Mouse (Mus musculus): ENCODE measurements at regions not wholly inside any gene's neighbourhood (a gene's known extent, or its start where the extent isn't known, plus 50 kb on each side); places are given as distances from the start of the nearest gene placed in this dataset.
A peak's percentile ranks its signal among the peaks of the same experiment; 100 is the strongest.

- ATAC-seq, result no peak; the same call in 1 of the 2 replicates
- no peak overlapping the region for H3K27ac ChIP-seq (ENCODE audit: low read length)
- peak overlapping the region; percentile 25 for H3K4me2 ChIP-seq (ENCODE audit: low read length)
These were observed 90.8 kb downstream of the Nxnl2 start for GRCm38 (mm10) chr13:51261619-51262018.

GRCm38 (mm10) chr13:51272786-51273185, 102.0 kb downstream of the Nxnl2 start:
- no peaks in the 10 kb centered on the region for H3K27me3 ChIP-seq (ENCODE audit: control insufficient read depth, insufficient read depth, low read depth, low read length)
- 87% methylated on average over 4 of the region's 4 CpGs for WGBS
- H3K27ac ChIP-seq (ENCODE audit: low read length), result no peak overlapping the region
- ATAC-seq, result no peak
- H3K4me1 ChIP-seq (ENCODE audit: control insufficient read depth, insufficient read depth, low read length), result no peaks in the 10 kb centered on the region
- H3K4me2 ChIP-seq (ENCODE audit: low read length), result no peak overlapping the region
- H3K36me3 ChIP-seq (ENCODE audit: control insufficient read depth, insufficient read depth, low read length), result no peaks in the 10 kb centered on the region
- no peak overlapping the region for H3K4me3 ChIP-seq (ENCODE audit: low read depth, low read length)
- no peaks in the 10 kb centered on the region for H3K9me3 ChIP-seq (replicated peaks; ENCODE audit: control insufficient read depth, low read length, poor library complexity, severe bottlenecking)
- H3K9ac ChIP-seq (ENCODE audit: low read depth, low read length), result no peak overlapping the region

More at GRCm38 (mm10) chr13:51261619-51262018, 90.8 kb downstream of the Nxnl2 start:
- Histone ChIP-seq H3K4me1 (ENCODE audit: control insufficient read depth, insufficient read depth, low read length) (peaks cover 5% of the 10 kb centered on the region; the same call in 1 of the 2 replicates), H3K36me3 (ENCODE audit: control insufficient read depth, insufficient read depth, low read length) (no peaks in the 10 kb centered on the region), H3K9me3 (replicated peaks; ENCODE audit: control insufficient read depth, low read length, poor library complexity, severe bottlenecking) (no peaks in the 10 kb centered on the region), H3K4me3 (ENCODE audit: low read depth, low read length) (no peak overlapping the region), H3K9ac (ENCODE audit: low read depth, low read length) (no peak overlapping the region), H3K27me3 (ENCODE audit: control insufficient read depth, insufficient read depth, low read depth, low read length) (no peaks in the 10 kb centered on the region)
- WGBS, result 74% methylated on average over 8 of the region's 8 CpGs

DNA sequence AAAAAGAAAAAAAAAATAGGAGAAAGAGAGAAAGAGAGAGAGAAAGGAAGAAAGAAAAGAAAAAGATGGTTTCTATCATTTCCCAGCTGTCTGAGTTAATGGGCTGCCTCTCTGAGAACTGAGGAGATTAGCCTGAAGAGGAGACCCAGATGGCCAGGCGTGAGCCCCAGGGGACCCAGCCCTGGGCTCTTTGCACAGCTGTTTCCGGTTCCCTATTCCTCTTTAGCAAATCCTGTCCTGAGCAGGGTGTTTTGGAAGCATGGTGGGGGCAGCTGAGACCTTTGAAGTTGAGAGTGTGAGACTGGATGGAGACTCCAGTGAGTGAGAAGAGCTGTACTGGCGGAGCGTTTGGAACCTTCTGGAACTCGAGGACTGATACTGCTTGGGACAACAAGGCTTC, 103.8 kb downstream of the Nxnl2 start:
- no peaks in the 10 kb centered on the region for H3K4me1 ChIP-seq (ENCODE audit: control insufficient read depth, insufficient read depth, low read length)
- no peak for ATAC-seq
- H3K36me3 ChIP-seq (ENCODE audit: control insufficient read depth, insufficient read depth, low read length), result no peaks in the 10 kb centered on the region
- H3K27me3 ChIP-seq (ENCODE audit: control insufficient read depth, insufficient read depth, low read depth, low read length), result no peaks in the 10 kb centered on the region
- H3K4me2 ChIP-seq (ENCODE audit: low read length), result no peak overlapping the region
- WGBS, result 69% methylated on average over 5 of the region's 5 CpGs
- no peak overlapping the region for H3K4me3 ChIP-seq (ENCODE audit: low read depth, low read length)
- no peak overlapping the region for H3K9ac ChIP-seq (ENCODE audit: low read depth, low read length)
- no peak overlapping the region for H3K27ac ChIP-seq (ENCODE audit: low read length)
- H3K9me3 ChIP-seq (replicated peaks; ENCODE audit: control insufficient read depth, low read length, poor library complexity, severe bottlenecking), result no peaks in the 10 kb centered on the region

DNA sequence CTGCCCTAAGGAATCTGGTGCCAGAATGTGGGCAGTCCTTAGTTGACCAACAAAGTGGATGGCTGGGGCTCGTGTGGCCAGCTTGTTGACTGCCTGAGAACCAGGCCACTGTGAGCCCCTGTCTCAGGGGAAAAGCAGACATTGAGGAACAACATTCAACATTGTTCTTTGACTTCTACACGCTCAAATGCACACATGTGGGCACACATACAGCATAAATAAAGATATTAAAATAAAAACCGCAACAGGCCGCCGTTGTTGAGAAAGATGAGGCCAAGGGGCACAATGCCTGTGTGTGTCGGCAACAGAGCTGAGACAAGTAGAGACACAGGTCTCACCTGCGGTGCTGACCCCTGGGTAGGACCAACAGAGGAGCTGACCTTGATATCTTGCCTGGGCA, 105.8 kb downstream of the Nxnl2 start:
- Histone ChIP-seq H3K4me3 (ENCODE audit: low read depth, low read length) (no peak overlapping the region), H3K4me2 (ENCODE audit: low read length) (no peak overlapping the region), H3K36me3 (ENCODE audit: control insufficient read depth, insufficient read depth, low read length) (no peaks in the 10 kb centered on the region), H3K27ac (ENCODE audit: low read length) (no peak overlapping the region), H3K4me1 (ENCODE audit: control insufficient read depth, insufficient read depth, low read length) (no peaks in the 10 kb centered on the region), H3K9ac (ENCODE audit: low read depth, low read length) (no peak overlapping the region), H3K9me3 (replicated peaks; ENCODE audit: control insufficient read depth, low read length, poor library complexity, severe bottlenecking) (no peaks in the 10 kb centered on the region), H3K27me3 (ENCODE audit: control insufficient read depth, insufficient read depth, low read depth, low read length) (no peaks in the 10 kb centered on the region)
- WGBS, result 87% methylated on average over 7 of the region's 7 CpGs
- no peak for ATAC-seq

DNA sequence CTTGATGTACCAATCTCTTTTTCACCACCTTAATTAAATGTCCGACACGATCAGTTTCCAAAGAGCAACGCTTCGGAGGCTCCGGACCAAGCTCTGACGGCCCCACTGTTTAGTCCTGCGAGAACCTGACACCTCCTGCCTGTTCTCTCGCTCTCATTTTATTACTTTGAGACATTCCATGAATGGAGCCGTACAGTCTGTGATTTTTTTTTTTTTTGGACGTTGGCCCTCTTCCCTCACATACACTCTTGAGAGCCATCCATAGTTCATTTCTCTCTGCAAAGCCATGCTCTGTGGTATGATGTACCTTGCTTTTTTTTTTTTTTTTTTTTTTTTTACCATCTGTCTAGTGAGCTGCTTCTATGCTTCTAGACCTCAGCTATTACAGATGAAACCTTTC, 106.7 kb downstream of the Nxnl2 start:
- no peaks in the 10 kb centered on the region for H3K36me3 ChIP-seq (ENCODE audit: control insufficient read depth, insufficient read depth, low read length)
- no peak for ATAC-seq
- H3K4me1 ChIP-seq (ENCODE audit: control insufficient read depth, insufficient read depth, low read length), result no peaks in the 10 kb centered on the region
- 87% methylated on average over 10 of the region's 10 CpGs for WGBS
- H3K4me2 ChIP-seq (ENCODE audit: low read length), result no peak overlapping the region
- no peaks in the 10 kb centered on the region for H3K27me3 ChIP-seq (ENCODE audit: control insufficient read depth, insufficient read depth, low read depth, low read length)
- H3K27ac ChIP-seq (ENCODE audit: low read length), result no peak overlapping the region
- no peaks in the 10 kb centered on the region for H3K9me3 ChIP-seq (replicated peaks; ENCODE audit: control insufficient read depth, low read length, poor library complexity, severe bottlenecking)
- no peak overlapping the region for H3K4me3 ChIP-seq (ENCODE audit: low read depth, low read length)
- no peak overlapping the region for H3K9ac ChIP-seq (ENCODE audit: low read depth, low read length)

DNA sequence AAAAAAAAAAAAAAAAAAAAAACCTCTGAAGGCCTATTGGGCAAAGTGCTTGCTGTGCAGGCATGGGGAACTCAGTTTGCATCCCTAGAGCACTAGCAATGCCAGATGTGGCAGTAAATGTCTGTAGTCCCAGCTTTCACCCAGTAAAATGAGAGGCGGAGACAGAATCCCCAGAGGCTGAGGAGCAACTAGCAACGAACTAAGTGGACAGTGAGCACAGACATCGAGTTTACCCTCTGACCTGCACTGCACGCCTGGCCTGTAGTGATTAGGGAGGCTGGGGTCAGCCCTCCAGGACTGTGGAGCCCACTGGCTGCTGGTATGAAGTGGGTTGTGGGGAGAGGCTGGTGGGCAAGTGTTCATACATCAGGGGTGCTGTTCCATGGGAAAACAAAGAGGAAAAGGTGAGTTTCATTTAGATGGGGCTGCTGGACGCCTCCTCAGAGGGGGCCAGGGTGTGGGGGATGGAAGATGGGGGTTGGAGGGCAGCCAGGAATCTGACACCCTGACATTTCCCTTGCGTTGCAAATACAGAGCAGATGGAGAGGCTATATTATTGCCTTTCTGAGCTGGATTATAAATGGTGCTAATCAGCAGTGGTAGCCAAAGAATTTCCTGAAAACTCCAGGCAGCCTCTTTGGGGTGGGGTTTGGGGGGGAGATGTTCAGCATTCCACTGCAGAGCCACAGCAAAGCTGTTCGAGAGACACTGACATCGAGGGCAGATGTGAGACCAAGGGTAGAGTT, 109.0 kb downstream of the Nxnl2 start:
- peak; percentile 28; the same call in 1 of the 2 replicates for ATAC-seq
- Histone ChIP-seq H3K27me3 (ENCODE audit: control insufficient read depth, insufficient read depth, low read depth, low read length) (no peaks in the 10 kb centered on the region), H3K27ac (ENCODE audit: low read length) (no peak overlapping the region), H3K9ac (ENCODE audit: low read depth, low read length) (no peak overlapping the region), H3K4me2 (ENCODE audit: low read length) (no peak overlapping the region), H3K4me3 (ENCODE audit: low read depth, low read length) (no peak overlapping the region), H3K9me3 (replicated peaks; ENCODE audit: control insufficient read depth, low read length, poor library complexity, severe bottlenecking) (no peaks in the 10 kb centered on the region), H3K4me1 (ENCODE audit: control insufficient read depth, insufficient read depth, low read length) (no peaks in the 10 kb centered on the region), H3K36me3 (ENCODE audit: control insufficient read depth, insufficient read depth, low read length) (no peaks in the 10 kb centered on the region)
- 49% methylated on average over 8 of the region's 8 CpGs for WGBS

- H3K36me3 ChIP-seq (ENCODE audit: control insufficient read depth, insufficient read depth, low read length), result no peaks in the 10 kb centered on the region
- no peak for ATAC-seq
- no peak overlapping the region for H3K4me3 ChIP-seq (ENCODE audit: low read depth, low read length)
- no peak overlapping the region for H3K27ac ChIP-seq (ENCODE audit: low read length)
- H3K4me2 ChIP-seq (ENCODE audit: low read length), result no peak overlapping the region
- H3K9ac ChIP-seq (ENCODE audit: low read depth, low read length), result no peak overlapping the region
- no peaks in the 10 kb centered on the region for H3K27me3 ChIP-seq (ENCODE audit: control insufficient read depth, insufficient read depth, low read depth, low read length)
- WGBS, result 55% methylated on average over 8 of the region's 8 CpGs
- H3K4me1 ChIP-seq (ENCODE audit: control insufficient read depth, insufficient read depth, low read length), result no peaks in the 10 kb centered on the region
- no peaks in the 10 kb centered on the region for H3K9me3 ChIP-seq (replicated peaks; ENCODE audit: control insufficient read depth, low read length, poor library complexity, severe bottlenecking)
These were observed 109.5 kb downstream of the Nxnl2 start for GRCm38 (mm10) chr13:51280388-51280753.

DNA sequence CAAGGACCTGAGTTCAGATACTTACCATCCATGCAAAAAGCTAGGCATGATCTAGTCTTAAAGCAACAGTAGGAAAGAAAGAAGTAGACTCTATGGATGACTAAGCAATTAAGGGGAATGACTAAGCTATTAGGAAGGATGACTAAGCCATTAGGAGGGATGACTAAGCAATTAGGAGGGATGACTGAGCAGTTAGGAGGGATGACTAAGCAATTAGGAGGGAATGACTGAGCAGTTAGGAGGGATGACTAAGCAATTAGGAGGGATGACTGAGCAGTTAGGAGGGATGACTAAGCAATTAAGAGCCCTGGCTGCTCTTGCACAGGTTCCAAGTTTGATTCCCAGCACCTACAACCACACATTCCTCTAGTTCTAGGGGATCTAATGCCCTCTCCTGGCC, 113.9 kb downstream of the Nxnl2 start:
- no peak overlapping the region for H3K27ac ChIP-seq (ENCODE audit: low read length)
- H3K4me2 ChIP-seq (ENCODE audit: low read length), result no peak overlapping the region
- no peaks in the 10 kb centered on the region for H3K9me3 ChIP-seq (replicated peaks; ENCODE audit: control insufficient read depth, low read length, poor library complexity, severe bottlenecking)
- H3K4me1 ChIP-seq (ENCODE audit: control insufficient read depth, insufficient read depth, low read length), result no peaks in the 10 kb centered on the region
- no peak overlapping the region for H3K9ac ChIP-seq (ENCODE audit: low read depth, low read length)
- ATAC-seq, result no peak
- no peaks in the 10 kb centered on the region for H3K36me3 ChIP-seq (ENCODE audit: control insufficient read depth, insufficient read depth, low read length)
- H3K27me3 ChIP-seq (ENCODE audit: control insufficient read depth, insufficient read depth, low read depth, low read length), result no peaks in the 10 kb centered on the region
- H3K4me3 ChIP-seq (ENCODE audit: low read depth, low read length), result no peak overlapping the region

- H3K4me2 ChIP-seq (ENCODE audit: low read length), result no peak overlapping the region
- H3K27me3 ChIP-seq (ENCODE audit: control insufficient read depth, insufficient read depth, low read depth, low read length), result no peaks in the 10 kb centered on the region
- H3K4me3 ChIP-seq (ENCODE audit: low read depth, low read length), result no peak overlapping the region
- ATAC-seq, result no peak
- no peaks in the 10 kb centered on the region for H3K9me3 ChIP-seq (replicated peaks; ENCODE audit: control insufficient read depth, low read length, poor library complexity, severe bottlenecking)
- H3K36me3 ChIP-seq (ENCODE audit: control insufficient read depth, insufficient read depth, low read length), result no peaks in the 10 kb centered on the region
- no peak overlapping the region for H3K9ac ChIP-seq (ENCODE audit: low read depth, low read length)
- H3K27ac ChIP-seq (ENCODE audit: low read length), result no peak overlapping the region
- WGBS, result 78% methylated on average over 4 of the region's 4 CpGs
- no peaks in the 10 kb centered on the region for H3K4me1 ChIP-seq (ENCODE audit: control insufficient read depth, insufficient read depth, low read length)
These were observed 118.6 kb downstream of the Nxnl2 start for GRCm38 (mm10) chr13:51289442-51289841.

All from midbrain, embryonic 16.5 days (tissue).